Mouse (Mus musculus) CD4-positive, CD25-positive, alpha-beta regulatory T cell, adult 4 months (primary cell): ENCODE measurements at regions not wholly inside any gene's neighbourhood (a gene's known extent, or its start where the extent isn't known, plus 50 kb on each side); places are given as distances from the start of the nearest gene placed in this dataset.

ENCODE experiments used
- ATAC-seq: one replicate; pipeline ENCODE4 v1.8.0; 2017

- ATAC-seq, result no peak
These were observed 96.2 kb upstream of the Klf9 start for GRCm38 (mm10) chr19:23044510-23045464.

GRCm38 (mm10) chr19:23051456-23051855 is 89.6 kb upstream of the Klf9 start:
- ATAC-seq, result no peak

GRCm38 (mm10) chr19:23054440-23054839 is 86.6 kb upstream of the Klf9 start:
- no peak for ATAC-seq

GRCm38 (mm10) chr19:23055916-23056805 is 84.9 kb upstream of the Klf9 start:
- ATAC-seq, result no peak

GRCm38 (mm10) chr19:23056851-23057707 is 83.9 kb upstream of the Klf9 start:
- ATAC-seq, result peak; percentile 56

GRCm38 (mm10) chr19:23057739-23058501 is 83.1 kb upstream of the Klf9 start:
- peak; percentile 11 for ATAC-seq

GRCm38 (mm10) chr19:23058502-23058900 is 82.5 kb upstream of the Klf9 start:
- ATAC-seq, result no peak

- no peak for ATAC-seq
These were observed 79.9 kb upstream of the Klf9 start for GRCm38 (mm10) chr19:23061081-23061640.

GRCm38 (mm10) chr19:23061906-23062305 is 79.1 kb upstream of the Klf9 start:
- no peak for ATAC-seq

- no peak for ATAC-seq
These were observed 78.2 kb upstream of the Klf9 start for GRCm38 (mm10) chr19:23062851-23063250.

GRCm38 (mm10) chr19:23065548-23065947 is 75.5 kb upstream of the Klf9 start:
- ATAC-seq, result no peak

GRCm38 (mm10) chr19:23066726-23067125 is 74.3 kb upstream of the Klf9 start:
- no peak for ATAC-seq

- no peak for ATAC-seq
These were observed 72.4 kb upstream of the Klf9 start for GRCm38 (mm10) chr19:23068600-23068999.

GRCm38 (mm10) chr19:23069656-23070055 is 71.4 kb upstream of the Klf9 start:
- ATAC-seq, result no peak

GRCm38 (mm10) chr19:23071000-23071399 is 70.0 kb upstream of the Klf9 start:
- ATAC-seq, result no peak

- no peak for ATAC-seq
These were observed 66.1 kb upstream of the Klf9 start for GRCm38 (mm10) chr19:23074602-23075570.

- ATAC-seq, result no peak
These were observed 65.2 kb upstream of the Klf9 start for GRCm38 (mm10) chr19:23075790-23076189.

GRCm38 (mm10) chr19:23085173-23085660 is 55.8 kb upstream of the Klf9 start:
- no peak for ATAC-seq

- no peak for ATAC-seq
These were observed 53.5 kb upstream of the Klf9 start for GRCm38 (mm10) chr19:23087575-23087974.

- ATAC-seq, result no peak
These were observed 51.9 kb upstream of the Klf9 start for GRCm38 (mm10) chr19:23089081-23089480.
